Mouse (Mus musculus) heart, postnatal 0 days (tissue): Measurements from ENCODE around the gene Timm8a2.

Source experiments
- CTCF ChIP-seq: IDR thresholded peaks from 2 replicates; pipeline ENCODE4 v1.5.1; 2016; ENCODE audit warnings: antibody characterized with exemption, control low read depth, low read depth
- EP300 ChIP-seq: IDR thresholded peaks from 2 replicates; pipeline ENCODE4 v1.6.1; 2016; ENCODE audit warnings: antibody characterized with exemption, low read depth

DNA sequence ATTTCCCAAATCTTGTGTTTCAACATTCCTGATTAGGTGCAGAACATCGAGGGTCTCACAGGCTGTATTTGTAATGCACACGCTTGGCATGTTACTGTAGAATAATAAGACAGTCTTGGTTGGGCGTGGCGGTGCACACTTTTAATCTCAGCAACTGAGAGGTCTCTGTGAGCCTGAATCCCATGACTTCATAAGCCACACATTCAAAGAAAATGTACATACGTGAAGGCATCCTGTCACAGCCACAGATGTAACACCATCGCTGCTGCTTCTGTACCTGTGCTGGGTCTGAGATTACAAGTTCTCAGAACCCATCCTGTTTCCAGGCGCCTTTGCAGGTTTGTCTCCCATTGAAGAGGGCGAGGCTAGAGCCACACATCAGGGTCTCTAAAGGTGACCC, 22.7 kb upstream of the Timm8a2 start:
- no peak for TF ChIP-seq CTCF
- TF ChIP-seq EP300 = no peak
